Mouse (Mus musculus) CH12.LX (cell line): ENCODE results near the gene Arpc1a.

Experiments used
- CHD2 ChIP-seq: IDR thresholded peaks from 2 replicates; pipeline ENCODE4 v1.6.1; 2011; ENCODE audit warnings: low read length, improper control_type of control experiment
- CTCF ChIP-seq, 2 experiments: IDR thresholded peaks in 1 of 2; conservative IDR thresholded peaks in 1 of 2; 2 replicates each; pipeline ENCODE4 v1.5.1; 2011 to 2012; ENCODE audit warnings: low read depth in 2 of 2, low read length in 2 of 2, improper control_type of control experiment in 1 of 2, inconsistent platforms in 1 of 2, mild to moderate bottlenecking in 1 of 2, moderate library complexity in 1 of 2
- EP300 ChIP-seq: IDR thresholded peaks from 2 replicates; pipeline ENCODE4 v1.6.1; 2011; ENCODE audit warnings: low read length, improper control_type of control experiment
- GABPA ChIP-seq: IDR thresholded peaks from 2 replicates; pipeline ENCODE4 v1.6.1; 2012; ENCODE audit warnings: low read depth, low read length, improper control_type of control experiment, inconsistent platforms; ENCODE audit not compliant: insufficient replicate concordance
- HCFC1 ChIP-seq: IDR thresholded peaks from 2 replicates; pipeline ENCODE4 v1.6.1; 2012; ENCODE audit warnings: low read depth, mild to moderate bottlenecking, inconsistent platforms, low read length, improper control_type of control experiment
- NELFE ChIP-seq: IDR thresholded peaks from 2 replicates; pipeline ENCODE4 v1.6.1; 2011; ENCODE audit warnings: low read depth, low read length, improper control_type of control experiment
- POLR2A ChIP-seq: IDR thresholded peaks from 2 replicates; pipeline ENCODE4 v1.6.1; 2011; ENCODE audit warnings: low read depth, mild to moderate bottlenecking, improper control_type of control experiment, low read length
- SIN3A ChIP-seq: IDR thresholded peaks from 2 replicates; pipeline ENCODE4 v1.6.1; 2012; ENCODE audit warnings: low read length, improper control_type of control experiment, inconsistent platforms
- USF1 ChIP-seq: IDR thresholded peaks from 2 replicates; pipeline ENCODE4 v1.6.1; 2014; ENCODE audit warnings: low read depth, mild to moderate bottlenecking, inconsistent platforms, low read length, improper control_type of control experiment
- ZMIZ1 ChIP-seq: IDR thresholded peaks from 2 replicates; pipeline ENCODE4 v1.6.1; 2012; ENCODE audit warnings: low read depth, mild to moderate bottlenecking, inconsistent platforms, low read length, improper control_type of control experiment

GRCm38 (mm10) chr5:145113416-145113815 lies 29.8 kb downstream of the Arpc1a start:
- no peak for TF ChIP-seq CTCF (conservative IDR thresholded peaks at IDR 0.05 in 1 of 2, IDR thresholded peaks at IDR 0.05 in 1 of 2; ENCODE audit: low read depth in 2 of 2, low read length in 2 of 2)
- TF ChIP-seq EP300, result no peak
- TF ChIP-seq GABPA, result no peak
- TF ChIP-seq POLR2A, result no peak
- no peak for TF ChIP-seq SIN3A
- TF ChIP-seq NELFE, result no peak
- no peak for TF ChIP-seq USF1
- TF ChIP-seq HCFC1, result no peak
- no peak for TF ChIP-seq ZMIZ1
- no peak for TF ChIP-seq CHD2
